Mouse (Mus musculus) spleen, adult 2 months (tissue): ENCODE results near the gene AI413582. TPM values are rescaled to one million over a fixed set of nuclear protein-coding genes. Genes with fewer than 3 reads are reported as not detected.

ENCODE experiments used
- DNase-seq, 2 experiments: peaks; one replicate each; pipeline versions ENCODE4 v3.0.0 to v3.0.0-alpha.2; 2012 to 2021; ENCODE audit warnings: low spot score in 2 of 2, low read depth in 1 of 2
- H3K27ac ChIP-seq: fragments of 200-500 bp; 2 replicates; pipeline ENCODE4 v1.5.1; 2012; ENCODE audit warnings: low read length, inconsistent platforms; ENCODE audit not compliant: insufficient read depth
- H3K27me3 ChIP-seq: fragments of 200-500 bp; 2 replicates; pipeline ENCODE4 v1.6.1; 2012; ENCODE audit warnings: mild to moderate bottlenecking, moderate library complexity, low read length, inconsistent platforms; ENCODE audit not compliant: control insufficient read depth, insufficient read depth
- H3K36me3 ChIP-seq: fragments of 200-500 bp; 2 replicates; pipeline ENCODE4 v1.6.1; 2012; ENCODE audit warnings: mild to moderate bottlenecking, low read length, inconsistent platforms; ENCODE audit not compliant: control insufficient read depth, insufficient read depth
- H3K4me1 ChIP-seq: fragments of 200-500 bp; 2 replicates; pipeline ENCODE4 v1.6.1; 2011; ENCODE audit warnings: inconsistent platforms; ENCODE audit not compliant: control insufficient read depth, insufficient read depth, insufficient read length
- H3K4me3 ChIP-seq: fragments of 200-500 bp; 2 replicates; pipeline ENCODE4 v1.5.1; 2011; ENCODE audit warnings: mild to moderate bottlenecking, inconsistent platforms; ENCODE audit not compliant: insufficient read depth, insufficient read length; ENCODE audit errors: extremely low read depth
- CTCF ChIP-seq: fragments of 200-500 bp; IDR thresholded peaks from 2 replicates; pipeline ENCODE4 v1.5.1; 2011; ENCODE audit warnings: mild to moderate bottlenecking, inconsistent platforms; ENCODE audit not compliant: insufficient read depth, insufficient read length, insufficient replicate concordance; ENCODE audit errors: extremely low read depth
- POLR2A ChIP-seq: fragments of 200-500 bp; IDR thresholded peaks from 2 replicates; pipeline ENCODE4 v1.6.1; 2011; ENCODE audit warnings: low read depth, low read length, inconsistent platforms
- WGBS: fragments of 180-500 bp; shearing (Covaris S2); methylation state at CpG from one replicate; pipeline ENCODE4 v1.1.7; 2018; 5-methylcytosine and 5-hydroxymethylcytosine counted together
- polyA plus RNA-seq: library from polyadenylated mRNA; depleted of rRNA; stranded (reverse); fragments of >200 nt; gene quantifications from 2 replicates; pipeline ENCODE4 v1.2.3, GENCODE M21; 2012; rRNA removed

The AI413582 gene
- polyA plus RNA-seq, 1 experiment: 89.9 TPM

GRCm38 (mm10) chr17:27520557-27520956, 45.0 kb downstream of the AI413582 start:
- 0 out of 2 replicates have a peak, but pooled peaks cover 4% of the 10 kb centered on the region for H3K27me3 ChIP-seq
- H3K4me1 ChIP-seq: no peaks in the 10 kb centered on the region
- 2% methylated on average over 27 of the region's 27 CpGs for WGBS
- peak; percentile 94 for TF ChIP-seq CTCF
- no peak for TF ChIP-seq POLR2A
- H3K4me3 ChIP-seq: no peak overlapping the region
- no peaks in the 10 kb centered on the region for H3K36me3 ChIP-seq
- DNase-seq: peak in 1 of 2 experiments; percentile 31
- H3K27ac ChIP-seq: no peak overlapping the region

GRCm38 (mm10) chr17:27518700-27519595, 46.6 kb downstream of the AI413582 start:
- no peak overlapping the region for H3K4me3 ChIP-seq
- H3K36me3 ChIP-seq: no peaks in the 10 kb centered on the region
- no peak overlapping the region for H3K27ac ChIP-seq
- peaks cover 7% of the 10 kb centered on the region; the same call in 1 of the 2 replicates for H3K27me3 ChIP-seq
- WGBS: 79% methylated on average over 15 of the region's 15 CpGs
- DNase-seq: no peak
- TF ChIP-seq CTCF: no peak
- TF ChIP-seq POLR2A: no peak
- H3K4me1 ChIP-seq: no peaks in the 10 kb centered on the region

GRCm38 (mm10) chr17:27518296-27518695, 47.3 kb downstream of the AI413582 start:
- no peak for DNase-seq
- H3K4me3 ChIP-seq: no peak overlapping the region
- H3K27me3 ChIP-seq: peaks cover 10% of the 10 kb centered on the region; the same call in 1 of the 2 replicates
- H3K27ac ChIP-seq: no peak overlapping the region
- H3K36me3 ChIP-seq: no peaks in the 10 kb centered on the region
- H3K4me1 ChIP-seq: peaks cover 1% of the 10 kb centered on the region; the same call in 1 of the 2 replicates
- 74% methylated on average over 9 of the region's 9 CpGs for WGBS
- TF ChIP-seq CTCF: no peak
- TF ChIP-seq POLR2A: no peak

- Histone ChIP-seq H3K4me3 (no peak overlapping the region), H3K27ac (no peak overlapping the region), H3K27me3 (peaks cover 22% of the 10 kb centered on the region), H3K36me3 (no peaks in the 10 kb centered on the region), H3K4me1 (peaks cover 3% of the 10 kb centered on the region; the same call in 1 of the 2 replicates)
- TF ChIP-seq CTCF (no peak), POLR2A (no peak)
- 47% methylated on average over 27 of the region's 27 CpGs for WGBS
- DNase-seq: no peak
Observed at GRCm38 (mm10) chr17:27513916-27514762, 51.4 kb downstream of the AI413582 start.

Other genes with a start within 250 kb of the AI413582 start
- gene Grm4, start 44.4 kb downstream of the AI413582 start, polyA plus RNA-seq: 0.06 and 0.11 TPM in 2 replicates
- gene Hmga1, start 9.3 kb downstream of the AI413582 start, polyA plus RNA-seq: 78.5 and 124 TPM in 2 replicates
- 43.2 and 55.6 TPM in 2 replicates for gene Nudt3, start 57.7 kb upstream of the AI413582 start, polyA plus RNA-seq
- not detected in 2 replicates for gene RPS10-NUDT3, start 69.5 kb upstream of the AI413582 start, polyA plus RNA-seq
- 1,319 and 1,587 TPM in 2 replicates for gene Rps10, start 70.9 kb upstream of the AI413582 start, polyA plus RNA-seq
- gene Pacsin1, start 89.8 kb upstream of the AI413582 start, polyA plus RNA-seq: 10.3 and 15.7 TPM in 2 replicates
- 0.94 and 1.2 TPM in 2 replicates for gene Spdef, start 163.2 kb upstream of the AI413582 start, polyA plus RNA-seq